Mouse (Mus musculus) cerebellum, adult 18-20 months (tissue): ENCODE measurements around the gene Rab31.
A peak's percentile ranks its signal among the peaks of the same experiment; 100 is the strongest.

Source experiments
- DNase-seq, 2 experiments: peaks; one replicate each; pipeline ENCODE4 v3.0.0; 2021

The Rab31 gene

DNA sequence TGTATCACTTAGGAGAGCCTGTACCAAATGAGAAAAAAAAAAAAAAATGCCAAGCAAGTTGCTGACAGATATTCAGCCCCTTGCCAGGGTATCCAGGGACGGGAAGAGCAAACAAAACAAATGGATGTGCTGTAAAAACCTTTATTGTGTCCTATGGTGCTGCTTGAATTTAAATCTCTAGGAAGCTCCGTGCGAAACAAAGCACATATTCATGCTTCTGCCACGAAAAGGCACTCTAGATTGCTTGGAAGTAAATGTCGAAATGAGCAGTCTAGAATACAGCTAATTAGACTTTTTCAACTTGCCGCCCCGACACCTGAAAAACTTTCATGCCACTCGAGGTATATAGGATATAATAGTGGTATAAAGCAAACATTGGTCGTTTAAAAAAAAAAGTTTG lies 158.1 kb downstream of the Rab31 start:
- DNase-seq: no peak

DNA sequence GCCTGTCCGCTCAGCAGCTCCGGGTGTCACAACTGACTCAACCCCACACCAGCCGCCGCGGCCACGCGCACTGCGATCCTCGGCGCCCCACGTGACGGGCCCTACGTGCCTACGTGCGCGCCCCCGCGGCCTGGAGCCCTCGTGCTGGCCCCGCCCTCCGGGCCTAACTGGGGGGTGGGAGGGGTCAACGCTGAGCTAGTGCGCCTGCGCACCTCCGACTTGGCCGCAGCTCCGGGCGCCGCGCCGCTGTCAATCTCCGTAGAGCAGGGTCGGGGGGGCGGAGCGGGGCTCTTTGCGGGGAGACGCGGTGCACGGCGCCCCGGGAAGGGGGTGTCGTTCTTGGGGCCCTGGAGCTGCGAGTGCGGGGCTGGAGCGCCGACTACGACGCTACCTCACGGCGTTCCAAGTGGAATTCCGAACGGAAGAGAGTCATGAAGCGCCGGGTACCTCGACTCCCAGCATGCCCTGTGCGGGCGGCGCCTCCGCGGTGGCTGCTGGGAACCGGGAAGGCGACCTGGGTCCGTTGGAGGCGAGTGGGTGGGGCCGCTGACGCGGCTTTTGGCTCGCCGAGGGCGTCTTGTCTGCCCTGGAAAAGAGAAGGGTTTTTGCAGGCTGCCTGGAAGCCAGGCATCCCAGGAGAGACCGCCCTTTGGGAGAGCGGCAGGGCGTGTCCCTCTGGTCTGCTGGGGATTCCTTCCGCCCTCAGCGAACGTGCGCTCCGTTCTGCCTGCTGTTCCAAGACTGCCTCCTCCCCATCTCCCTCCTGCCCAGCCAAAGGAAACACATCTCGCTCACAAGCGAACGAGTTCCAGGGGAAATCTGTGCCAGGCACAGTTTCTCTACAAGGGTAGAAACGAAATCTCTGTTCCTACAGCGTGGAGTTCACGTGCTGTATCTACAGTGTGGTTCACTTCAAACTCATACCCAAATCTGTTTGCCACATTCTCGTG lies 158.8 kb downstream of the Rab31 start, which contains the start of gene Vapa:
Gene Vapa, minus strand, starts transcription at position 93 of the 950 bp plus-strand sequence.
- DNase-seq: peak; percentile 97 to 99

DNA sequence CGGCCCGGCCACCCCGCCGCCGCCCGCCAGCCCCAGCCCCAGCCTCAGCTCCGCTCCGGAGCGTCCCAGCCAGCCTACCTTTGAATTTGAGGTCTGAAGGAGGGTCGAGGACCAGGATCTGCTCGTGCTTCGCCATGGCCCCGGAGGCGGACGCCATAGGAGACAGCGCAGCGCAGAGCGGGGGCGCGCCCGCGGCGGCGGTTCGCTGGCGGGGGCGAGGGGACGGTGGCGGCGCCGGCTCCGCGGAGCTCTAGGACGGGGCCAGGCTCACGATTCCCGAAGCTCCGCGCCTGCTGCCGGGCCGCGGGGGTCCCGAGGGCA lies 159.4 kb downstream of the Rab31 start:
- DNase-seq: no peak

DNA sequence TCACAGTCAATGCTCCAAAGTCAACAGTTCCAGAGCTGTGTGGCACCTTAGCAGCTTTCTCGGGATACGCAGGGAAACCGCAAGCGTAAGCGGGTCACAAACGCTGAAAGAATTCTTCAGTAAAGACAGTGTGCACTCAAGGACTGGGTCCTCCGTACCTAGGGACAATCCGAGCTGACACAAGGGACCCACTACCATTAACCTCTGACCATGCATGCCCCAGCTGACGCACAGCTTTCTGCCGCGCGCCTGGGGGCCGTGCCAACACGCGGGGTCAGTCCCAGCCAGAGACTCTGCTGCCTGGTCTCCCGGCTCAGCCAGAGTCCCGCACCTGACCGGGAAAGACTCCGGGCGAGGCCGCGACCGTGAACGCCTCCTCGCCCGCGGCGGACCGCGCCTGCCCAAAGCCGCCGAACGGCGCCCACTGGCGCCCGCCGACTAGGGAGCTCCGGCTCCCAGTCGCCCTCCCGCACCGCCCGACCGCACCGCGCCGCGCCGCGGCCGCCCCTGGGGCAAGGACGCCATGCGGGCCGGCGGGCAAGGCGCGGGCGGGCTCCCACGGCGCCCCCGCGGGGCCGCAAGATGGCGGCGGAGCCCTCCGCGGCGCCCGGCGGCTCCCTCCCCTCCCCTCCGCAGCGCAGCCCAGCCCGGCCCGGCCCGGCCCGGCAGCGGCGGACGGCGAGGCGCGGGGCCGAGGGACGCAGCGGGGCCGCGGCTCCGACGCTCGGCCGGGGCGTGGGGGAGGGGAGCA lies 160.0 kb downstream of the Rab31 start:
- DNase-seq: peak; percentile 51 to 65

DNA sequence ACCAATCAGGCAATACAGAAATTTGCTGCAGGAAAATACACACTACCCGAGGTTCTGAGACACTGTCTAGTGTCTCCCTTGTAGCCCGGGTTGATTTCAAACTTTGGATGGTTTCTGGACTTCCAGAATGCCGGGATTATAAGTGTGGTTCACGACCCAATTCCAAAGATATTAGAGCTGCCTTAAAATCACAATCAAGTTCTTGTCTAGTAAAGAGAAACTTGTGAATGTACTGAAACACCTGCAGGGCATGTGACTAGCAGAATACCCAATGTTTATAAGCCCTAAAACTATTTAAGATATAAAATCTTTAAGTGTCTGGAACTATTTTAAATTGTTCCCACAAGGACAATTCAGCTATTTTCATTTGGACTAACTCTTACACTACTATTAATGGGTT lies 160.8 kb downstream of the Rab31 start:
- DNase-seq: no peak

DNA sequence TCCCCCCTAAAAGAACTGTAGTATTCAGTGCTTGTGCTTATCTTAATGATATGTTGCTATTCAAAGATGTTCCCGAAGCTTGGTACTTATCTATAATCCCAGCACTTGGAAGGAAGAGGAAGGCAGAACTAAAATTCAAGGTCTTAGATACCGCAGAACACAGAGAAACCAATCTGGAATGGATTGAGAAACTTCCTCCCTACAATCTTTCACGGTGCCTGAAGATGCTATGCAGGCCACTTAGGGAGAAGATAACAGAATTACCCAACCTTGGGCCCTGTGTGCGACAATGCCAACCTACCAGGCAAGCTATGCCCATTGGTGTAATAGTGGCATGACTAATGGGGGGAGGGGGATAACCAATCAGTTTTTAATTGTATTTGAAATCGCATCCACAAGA lies 163.8 kb downstream of the Rab31 start:
- DNase-seq: no peak

DNA sequence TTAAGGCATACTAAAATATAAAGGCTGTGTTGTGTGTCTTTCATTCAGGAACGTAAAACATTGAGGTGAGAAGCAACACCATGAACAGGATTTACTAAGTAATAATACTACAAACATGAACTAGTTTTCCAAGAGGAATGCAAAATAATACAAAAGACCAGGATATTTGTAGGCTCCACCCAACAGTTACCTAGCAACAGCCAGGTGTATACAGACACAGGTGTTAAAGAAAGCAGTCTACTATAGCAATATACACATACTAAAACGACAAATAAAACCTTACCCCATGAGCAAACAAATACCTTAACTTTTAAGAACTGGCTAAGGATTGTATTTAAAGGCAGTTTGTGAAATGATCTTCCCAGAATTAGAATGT lies 164.3 kb downstream of the Rab31 start:
- DNase-seq: no peak

DNA sequence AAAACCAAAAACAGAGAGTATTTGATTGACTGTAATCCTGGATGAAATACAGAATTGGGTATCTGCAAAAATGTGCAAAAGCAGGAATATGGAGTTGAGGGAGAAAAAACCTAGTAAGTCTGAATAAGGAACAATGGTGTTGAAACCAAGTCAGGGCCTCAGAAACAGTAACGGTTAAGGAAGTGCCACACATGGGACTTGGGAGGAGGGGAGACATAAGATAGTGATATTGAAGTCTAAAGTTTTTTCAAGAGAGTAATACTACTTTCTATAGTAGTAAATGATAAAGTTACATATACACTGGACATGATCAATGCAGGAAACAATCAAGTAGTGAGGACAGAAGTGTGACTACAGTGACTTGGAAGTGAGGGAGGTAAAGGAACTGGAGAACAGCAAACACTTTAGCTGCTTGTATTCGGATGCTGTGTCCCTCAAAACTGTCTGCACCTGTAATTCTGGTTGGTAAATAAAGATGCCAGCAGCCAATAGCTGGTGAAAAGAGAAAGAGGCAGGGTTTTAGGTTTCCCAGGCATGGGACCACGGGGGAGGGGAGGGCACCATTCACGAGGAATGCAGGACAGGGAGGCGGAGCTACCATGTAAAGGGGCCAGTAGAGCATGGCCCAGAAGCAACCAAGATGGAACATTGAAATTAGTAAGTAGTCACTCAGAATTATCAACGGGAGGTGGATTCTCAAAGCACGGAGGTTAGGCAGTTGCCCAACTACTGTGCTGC lies 164.8 kb downstream of the Rab31 start:
- no peak for DNase-seq

DNA sequence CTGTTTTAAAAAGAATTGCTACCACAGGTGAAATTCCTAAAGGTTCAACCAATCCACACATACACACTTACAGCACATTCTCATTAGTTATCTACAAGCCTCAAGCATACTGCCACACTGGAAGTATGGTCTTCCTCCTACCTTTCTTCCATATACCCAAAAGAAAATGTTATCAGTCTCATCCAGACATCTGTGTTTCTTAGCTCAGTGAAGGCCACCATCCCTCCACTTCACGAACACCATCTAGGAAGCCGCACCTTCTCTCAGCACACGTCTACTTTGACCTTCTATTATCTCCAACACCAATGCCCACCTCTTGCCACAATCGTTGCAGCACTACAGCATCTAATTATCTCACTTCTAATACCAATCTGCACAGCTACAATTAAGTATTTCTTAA lies 166.5 kb downstream of the Rab31 start:
- DNase-seq: no peak

DNA sequence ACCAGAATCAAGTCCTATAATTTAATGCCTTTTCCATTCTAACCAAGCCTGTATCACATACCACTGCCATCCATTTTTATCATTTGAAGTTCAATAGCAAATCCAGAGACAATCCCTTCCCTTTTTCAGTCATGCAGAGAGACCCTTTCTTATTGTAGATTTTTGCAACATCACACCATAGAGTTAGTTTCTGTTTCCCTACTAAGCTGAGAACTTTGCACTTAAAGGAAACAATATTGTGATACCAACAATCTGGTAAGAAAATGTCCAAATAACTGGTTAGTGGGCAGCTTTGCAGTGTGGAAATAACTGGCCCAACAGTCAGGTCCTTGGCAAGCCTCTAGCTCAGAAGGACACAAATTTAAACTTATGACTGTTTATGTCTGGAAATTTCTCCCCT lies 167.7 kb downstream of the Rab31 start:
- DNase-seq: no peak

DNA sequence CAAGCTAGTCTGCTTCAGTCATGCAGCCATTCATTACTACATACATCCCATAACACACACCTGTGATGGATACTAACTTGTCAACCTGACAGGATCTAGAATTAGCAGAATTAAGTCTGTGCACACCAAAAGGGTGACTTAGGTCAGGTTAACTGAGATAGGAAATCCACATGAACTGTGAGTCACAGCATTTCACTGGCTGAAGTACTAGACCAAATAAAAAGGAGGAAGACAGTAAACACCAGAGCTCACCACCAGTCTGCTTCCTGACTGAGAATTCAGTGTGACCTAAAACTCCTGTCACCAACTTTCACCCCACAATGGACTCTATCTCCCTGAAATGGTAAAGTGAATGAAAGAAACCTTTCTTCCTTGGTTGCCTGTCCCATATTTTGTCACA lies 168.2 kb downstream of the Rab31 start:
- no peak for DNase-seq
